Mouse (Mus musculus): ENCODE data around the gene Timd2. TPM values are rescaled to one million over a fixed set of nuclear protein-coding genes. Genes with fewer than 3 reads are reported as not detected.
"Not testable (repeated sequence)": the region's sequence is repeated elsewhere in the genome, so short reads cannot be mapped to it uniquely, and the experiment has no call there.

Gene Timd2
- total and polyA plus RNA-seq, 2 experiments: 119 to 134 TPM

- no peak overlapping the region for H3K9ac ChIP-seq (ENCODE audit: low read depth, low read length)
- peaks cover 12% of the 10 kb centered on the region for H3K4me1 ChIP-seq (ENCODE audit: control insufficient read depth, insufficient read depth, low read length)
- peak overlapping the region; percentile 62 for H3K27ac ChIP-seq (replicated peaks; ENCODE audit: insufficient read depth, low read depth, low read length)
- 14% methylated on average over 5 of the region's 5 CpGs for WGBS
- TF ChIP-seq CTCF (IDR thresholded peaks at IDR 0.05; ENCODE audit: low read depth, low read length): no peak
- TF ChIP-seq POLR2A (IDR thresholded peaks at IDR 0.05; ENCODE audit: extremely low read depth, insufficient read depth, low read length): no peak
- H3K36me3 ChIP-seq (ENCODE audit: control insufficient read depth, insufficient read depth, low read length): peaks cover 7% of the 10 kb centered on the region; the same call in 1 of the 2 replicates
- peaks cover 5% of the 10 kb centered on the region; the same call in 1 of the 2 replicates for H3K79me2 ChIP-seq (ENCODE audit: control insufficient read depth, insufficient read depth, low read length)
- peak; percentile 95 for DNase-seq (ENCODE audit: extremely low read depth, low read depth, low spot score)
- peak overlapping the region; percentile 28; the same call in 1 of the 2 replicates for H3K4me3 ChIP-seq (ENCODE audit: insufficient read depth, low read depth, low read length)
- H3K27me3 ChIP-seq (ENCODE audit: control insufficient read depth, insufficient read depth, low read length): no peaks in the 10 kb centered on the region
Observed at GRCm38 (mm10) chr11:46698830-46699229, 8.0 kb downstream of the Timd2 start.

- Histone ChIP-seq H3K4me1 (ENCODE audit: control insufficient read depth, insufficient read depth, low read length) (peaks cover 12% of the 10 kb centered on the region), H3K9ac (ENCODE audit: low read depth, low read length) (no peak overlapping the region), H3K27ac (replicated peaks; ENCODE audit: insufficient read depth, low read depth, low read length) (peak overlapping the region; percentile 83), H3K27me3 (ENCODE audit: control insufficient read depth, insufficient read depth, low read length) (no peaks in the 10 kb centered on the region), H3K36me3 (ENCODE audit: control insufficient read depth, insufficient read depth, low read length) (peaks cover 2% of the 10 kb centered on the region; the same call in 1 of the 2 replicates), H3K79me2 (ENCODE audit: control insufficient read depth, insufficient read depth, low read length) (peaks cover 5% of the 10 kb centered on the region; the same call in 1 of the 2 replicates), H3K4me3 (ENCODE audit: insufficient read depth, low read depth, low read length) (no peak overlapping the region)
- TF ChIP-seq CTCF (IDR thresholded peaks at IDR 0.05; ENCODE audit: low read depth, low read length) (no peak), POLR2A (IDR thresholded peaks at IDR 0.05; ENCODE audit: extremely low read depth, insufficient read depth, low read length) (no peak)
- 47% methylated on average over 6 of the region's 6 CpGs for WGBS
- no peak for DNase-seq (ENCODE audit: extremely low read depth, low read depth, low spot score)
Observed at GRCm38 (mm10) chr11:46698278-46698655, 8.6 kb downstream of the Timd2 start.

DNA sequence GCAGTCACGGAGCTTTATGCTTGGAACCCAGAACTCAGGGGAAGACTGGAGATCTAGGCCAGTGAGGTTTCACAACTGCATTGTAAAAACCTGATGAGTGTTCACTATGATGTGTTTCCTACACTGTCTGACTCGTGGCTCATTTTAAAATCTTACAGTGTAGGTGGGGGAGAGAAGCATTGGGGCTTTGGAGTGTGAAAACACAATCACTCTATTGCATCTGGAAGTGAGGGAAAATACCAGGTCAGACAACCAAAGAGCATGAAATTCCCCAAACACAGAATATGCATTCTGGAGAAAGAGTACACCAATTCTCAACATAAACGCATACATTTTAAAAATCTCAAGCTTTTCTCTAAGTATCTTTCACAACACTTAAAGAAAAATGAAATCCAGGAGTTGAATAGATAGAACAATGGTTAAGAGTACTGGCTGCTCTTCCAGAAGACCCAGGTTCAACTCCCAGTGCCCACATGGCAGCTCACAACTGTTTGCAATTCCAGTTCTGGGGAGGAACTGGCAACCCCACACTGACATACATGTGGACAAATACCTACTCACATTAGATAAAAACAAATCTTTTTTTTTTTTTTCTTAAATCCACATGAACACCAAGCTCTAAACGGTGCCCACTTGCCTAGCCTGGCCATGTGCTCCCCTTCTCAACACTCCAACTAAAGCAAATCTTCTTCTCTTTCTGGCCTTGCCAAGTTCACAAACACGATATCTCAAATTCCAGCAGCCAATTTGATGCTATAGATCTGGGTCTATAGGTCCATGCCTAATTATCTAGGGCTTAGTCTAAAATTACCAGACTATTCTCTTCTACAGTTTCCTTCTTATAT lies 9.2 kb downstream of the Timd2 start:
- Histone ChIP-seq H3K27ac (replicated peaks; ENCODE audit: insufficient read depth, low read depth, low read length) (peak overlapping the region; percentile 65; the same call in 1 of the 2 replicates), H3K4me1 (ENCODE audit: control insufficient read depth, insufficient read depth, low read length) (peaks cover 12% of the 10 kb centered on the region), H3K79me2 (ENCODE audit: control insufficient read depth, insufficient read depth, low read length) (peaks cover 5% of the 10 kb centered on the region; the same call in 1 of the 2 replicates), H3K36me3 (ENCODE audit: control insufficient read depth, insufficient read depth, low read length) (no peaks in the 10 kb centered on the region), H3K27me3 (ENCODE audit: control insufficient read depth, insufficient read depth, low read length) (no peaks in the 10 kb centered on the region), H3K9ac (ENCODE audit: low read depth, low read length) (no peak overlapping the region), H3K4me3 (ENCODE audit: insufficient read depth, low read depth, low read length) (no peak overlapping the region)
- TF ChIP-seq POLR2A (IDR thresholded peaks at IDR 0.05; ENCODE audit: extremely low read depth, insufficient read depth, low read length): no peak
- no peak for TF ChIP-seq CTCF (IDR thresholded peaks at IDR 0.05; ENCODE audit: low read depth, low read length)
- no peak for DNase-seq (ENCODE audit: extremely low read depth, low read depth, low spot score)
- 47% methylated on average over 5 of the region's 5 CpGs for WGBS

- DNase-seq (ENCODE audit: extremely low read depth, low read depth, low spot score): peak; percentile 55
- not testable (repeated sequence) for H3K27ac ChIP-seq (replicated peaks; ENCODE audit: insufficient read depth, low read depth, low read length)
Observed at GRCm38 (mm10) chr11:46695849-46696248, 11.0 kb downstream of the Timd2 start.

GRCm38 (mm10) chr11:46690136-46690535 lies 16.7 kb downstream of the Timd2 start:
- DNase-seq (ENCODE audit: extremely low read depth, low read depth, low spot score): no peak
- TF ChIP-seq CTCF (IDR thresholded peaks at IDR 0.05; ENCODE audit: low read depth, low read length) (no peak), POLR2A (IDR thresholded peaks at IDR 0.05; ENCODE audit: extremely low read depth, insufficient read depth, low read length) (no peak)
- Histone ChIP-seq H3K9ac (ENCODE audit: low read depth, low read length) (no peak overlapping the region), H3K27me3 (ENCODE audit: control insufficient read depth, insufficient read depth, low read length) (no peaks in the 10 kb centered on the region), H3K79me2 (ENCODE audit: control insufficient read depth, insufficient read depth, low read length) (peaks cover 3% of the 10 kb centered on the region; the same call in 1 of the 2 replicates), H3K36me3 (ENCODE audit: control insufficient read depth, insufficient read depth, low read length) (peaks cover 22% of the 10 kb centered on the region), H3K4me1 (ENCODE audit: control insufficient read depth, insufficient read depth, low read length) (no peaks in the 10 kb centered on the region), H3K4me3 (ENCODE audit: insufficient read depth, low read depth, low read length) (no peak overlapping the region), H3K27ac (replicated peaks; ENCODE audit: insufficient read depth, low read depth, low read length) (no peak overlapping the region)
- 86% methylated on average over 2 of the region's 2 CpGs for WGBS

More at GRCm38 (mm10) chr11:46695849-46696248, 11.0 kb downstream of the Timd2 start:
- H3K36me3 ChIP-seq (ENCODE audit: control insufficient read depth, insufficient read depth, low read length); H3K9ac ChIP-seq (ENCODE audit: low read depth, low read length); H3K4me3 ChIP-seq (ENCODE audit: insufficient read depth, low read depth, low read length); H3K27me3 ChIP-seq (ENCODE audit: control insufficient read depth, insufficient read depth, low read length); H3K79me2 ChIP-seq (ENCODE audit: control insufficient read depth, insufficient read depth, low read length): not testable (repeated sequence)
- 22% methylated on average over 2 of the region's 2 CpGs for WGBS
- peaks cover 12% of the 10 kb centered on the region for H3K4me1 ChIP-seq (ENCODE audit: control insufficient read depth, insufficient read depth, low read length)

DNA sequence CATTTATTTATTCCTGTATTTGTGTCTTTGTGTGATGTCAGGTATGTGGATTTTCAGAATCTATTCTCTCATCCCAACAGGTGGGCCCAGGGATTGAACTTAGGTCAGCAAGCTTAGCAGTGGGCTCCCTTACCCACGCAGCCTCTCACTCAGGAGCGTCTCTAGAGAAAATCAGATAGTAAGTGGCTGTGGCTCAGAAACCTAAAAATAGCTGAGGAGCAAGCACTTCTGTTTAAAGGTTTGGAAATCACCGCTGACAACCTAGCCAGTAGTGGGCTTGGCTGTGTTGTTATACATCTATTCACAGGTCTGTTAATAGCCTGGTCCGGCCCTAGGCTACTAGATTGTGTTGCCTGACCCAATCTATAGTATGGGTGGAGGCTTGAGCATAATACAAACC lies 23.1 kb downstream of the Timd2 start:
- 89% methylated on average over 4 of the region's 4 CpGs for WGBS
- H3K9ac ChIP-seq (ENCODE audit: low read depth, low read length): no peak overlapping the region
- DNase-seq (ENCODE audit: extremely low read depth, low read depth, low spot score): no peak
- H3K4me3 ChIP-seq (ENCODE audit: insufficient read depth, low read depth, low read length): no peak overlapping the region
- H3K27me3 ChIP-seq (ENCODE audit: control insufficient read depth, insufficient read depth, low read length): no peaks in the 10 kb centered on the region
- H3K79me2 ChIP-seq (ENCODE audit: control insufficient read depth, insufficient read depth, low read length): no peaks in the 10 kb centered on the region
- peaks cover 62% of the 10 kb centered on the region for H3K36me3 ChIP-seq (ENCODE audit: control insufficient read depth, insufficient read depth, low read length)
- H3K27ac ChIP-seq (replicated peaks; ENCODE audit: insufficient read depth, low read depth, low read length): no peak overlapping the region
- no peak for TF ChIP-seq CTCF (IDR thresholded peaks at IDR 0.05; ENCODE audit: low read depth, low read length)
- no peak for TF ChIP-seq POLR2A (IDR thresholded peaks at IDR 0.05; ENCODE audit: extremely low read depth, insufficient read depth, low read length)
- H3K4me1 ChIP-seq (ENCODE audit: control insufficient read depth, insufficient read depth, low read length): no peaks in the 10 kb centered on the region

Data from liver, adult 2 months (tissue).